In genomic region chr3:102261517-102261916, GRCm38 (mm10) we compare ENCODE assay signal across 14 mouse cellular contexts. TPM values are rescaled to one million over a fixed set of nuclear protein-coding genes. Genes with fewer than 3 reads are reported as not detected.
"Had no signal": no experiment of that assay in that cellular context is flagged by ENCODE, and none has a peak within 500 bp of the region (broad histone marks: within the 10 kb centered on the region; RNA-seq: fewer than 3 reads in every experiment).

No protein-coding gene starts in this region.

- H3K4me3 ChIP-seq: kidney, embryonic 15.5 days; limb, embryonic 13.5 days; neural tube, embryonic 12.5 days had no signal

- H3K4me1 ChIP-seq: neural tube, embryonic 12.5 days had no signal

- H3K27ac ChIP-seq: kidney, embryonic 15.5 days; limb, embryonic 13.5 days; liver, embryonic 14.5 days; neural tube, embryonic 12.5 days; stomach, postnatal 0 days had no signal

- DNase-seq: kidney, adult 2 months; kidney, postnatal 14 days; layer of hippocampus, postnatal 36 days; left cerebral cortex, postnatal 4 days; lung, adult 18-20 months; midbrain, embryonic 14.5 days; thymus, adult 2 months; thymus, postnatal 25 days had no signal

RNA-seq across cellular contexts. Expression of gene Vangl1, which starts 57.0 kb away (rescaled TPM):
- total RNA-seq: neutrophil, adult 5-6 weeks had no signal
